Mouse (Mus musculus): ENCODE measurements around the gene Mcat.
"Not testable (repeated sequence)": the region's sequence is repeated elsewhere in the genome, so short reads cannot be mapped to it uniquely, and the experiment has no call there.

Gene Mcat

DNA sequence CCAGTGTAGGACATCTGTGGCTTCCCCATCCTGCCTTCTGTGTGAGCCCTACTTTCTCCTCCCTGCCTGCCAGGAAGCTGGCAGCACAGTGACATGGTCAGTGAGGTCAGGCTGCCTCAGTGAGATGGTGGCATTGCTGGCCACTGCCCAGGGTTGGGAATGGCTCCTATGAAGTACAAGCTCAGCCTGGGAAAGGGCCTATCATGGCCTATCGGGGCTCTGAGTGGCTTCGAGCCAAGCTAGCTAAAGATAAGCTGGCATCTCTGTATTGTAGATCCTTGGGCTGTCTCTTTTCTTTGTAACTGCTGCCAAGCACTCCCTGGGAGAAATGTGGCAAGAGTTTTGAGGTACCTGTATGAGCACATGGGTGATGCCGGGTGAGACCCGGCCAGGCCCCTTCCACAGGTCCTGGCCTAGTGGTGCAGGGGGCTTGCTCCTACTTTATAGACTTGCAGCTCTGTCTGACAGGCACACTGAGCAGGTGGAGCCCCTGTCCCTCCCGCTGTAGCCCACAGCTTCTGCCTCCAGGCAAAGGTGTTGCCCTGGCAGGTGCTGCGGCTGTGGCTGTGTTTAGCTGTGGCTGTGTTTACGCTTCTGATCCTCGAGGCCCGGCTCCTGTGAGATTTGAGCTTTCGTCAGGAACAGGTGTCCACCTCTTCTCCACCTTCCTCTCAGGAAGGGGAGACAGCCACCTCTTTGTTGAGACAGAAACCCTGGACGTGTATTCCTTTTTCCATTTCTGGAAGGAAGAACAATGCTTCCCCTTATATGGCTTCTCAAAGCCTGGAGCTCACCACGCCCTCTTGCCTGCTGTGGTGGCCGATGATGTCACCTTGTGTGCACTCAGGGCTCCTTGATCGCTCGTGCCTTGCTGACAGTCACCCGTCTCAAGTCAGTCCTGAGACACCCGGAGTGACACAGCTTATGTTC, 28.4 kb downstream of the Mcat start:
- no peak for DNase-seq

DNA sequence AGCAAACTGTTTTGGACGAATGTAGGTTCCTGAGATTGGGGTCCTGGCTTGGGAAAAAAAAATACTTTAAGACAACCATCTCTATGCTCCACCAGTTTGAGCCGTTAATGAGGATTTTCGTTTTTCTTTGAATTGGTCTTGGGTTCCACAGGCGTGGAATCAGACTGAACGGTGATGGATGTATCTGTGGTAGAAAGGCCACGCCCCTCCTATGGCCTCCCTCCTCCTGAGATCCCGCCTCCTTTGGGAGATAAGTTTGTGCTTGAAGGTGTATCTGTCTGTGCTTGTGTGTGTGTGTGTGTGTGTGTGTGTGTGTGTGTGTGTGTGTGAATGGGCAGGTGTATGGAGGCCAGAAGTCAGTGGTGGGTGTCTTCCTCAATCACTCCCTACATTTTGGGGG, 31.0 kb downstream of the Mcat start:
- no peak for DNase-seq

GRCm38 (mm10) chr15:83531961-83532469, 31.6 kb downstream of the Mcat start:
- DNase-seq = no peak

DNA sequence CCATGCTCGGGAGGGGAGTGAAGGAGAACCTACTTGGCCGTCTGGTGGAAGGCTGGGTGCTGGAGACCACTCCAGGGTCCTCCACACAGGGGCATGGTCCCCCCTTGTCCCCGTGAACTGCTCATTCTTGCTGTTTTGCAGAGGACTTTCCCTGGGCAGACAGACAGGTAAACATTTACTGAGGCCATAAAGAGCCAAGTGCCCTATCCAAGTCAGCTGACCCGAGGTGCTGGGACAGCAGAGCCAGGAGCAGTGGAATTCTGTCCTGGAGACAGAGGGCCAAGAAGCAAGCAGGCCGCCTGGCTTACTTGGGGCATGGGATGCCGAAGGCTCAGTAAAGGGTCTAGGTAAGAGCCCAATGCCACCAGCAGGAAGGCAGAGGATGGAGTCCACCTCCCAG, 32.9 kb downstream of the Mcat start:
- no peak for DNase-seq

GRCm38 (mm10) chr15:83530233-83530632, 33.4 kb downstream of the Mcat start:
- no peak for DNase-seq

GRCm38 (mm10) chr15:83529765-83530164, 33.8 kb downstream of the Mcat start:
- DNase-seq = no peak

DNA sequence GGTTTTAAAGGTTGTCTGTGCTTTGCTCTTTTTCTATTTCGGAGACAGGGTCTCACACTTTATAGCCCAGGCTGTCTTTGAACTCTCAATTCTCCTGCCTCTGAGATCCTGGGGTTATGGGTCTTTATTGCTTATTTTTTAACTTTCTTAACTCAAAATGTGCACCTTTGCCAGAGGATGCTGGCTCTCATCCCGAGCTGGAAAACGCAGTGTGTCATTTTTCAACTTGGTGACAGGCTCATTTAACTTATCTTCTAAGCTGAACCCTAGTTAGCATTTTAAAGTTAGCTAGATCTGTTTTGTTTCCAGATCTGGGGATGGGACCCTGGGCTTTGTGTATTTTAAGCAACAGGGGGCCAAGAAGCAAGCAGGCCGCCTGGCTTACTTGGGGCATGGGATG, 34.7 kb downstream of the Mcat start:
- no peak for DNase-seq

- DNase-seq = no peak
These were observed 35.8 kb downstream of the Mcat start for GRCm38 (mm10) chr15:83527747-83528146.

DNA sequence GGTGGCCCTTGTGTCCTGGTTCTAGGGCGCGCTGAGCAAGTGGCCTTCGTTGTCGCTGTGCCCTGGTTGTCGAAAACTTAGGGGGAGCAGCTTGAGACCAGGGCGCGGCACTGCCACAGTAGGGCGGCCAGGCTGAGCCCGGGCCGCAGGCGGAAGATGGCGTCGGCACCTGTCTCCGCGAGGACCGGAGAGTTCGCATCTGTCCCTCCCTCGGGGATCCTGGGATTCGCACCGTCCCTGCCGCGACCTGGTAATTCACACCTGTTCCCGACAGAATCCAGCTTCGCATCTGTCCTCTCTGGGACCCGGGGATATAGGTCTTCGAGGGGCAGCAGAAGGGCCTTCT, 36.5 kb downstream of the Mcat start:
- DNase-seq = no peak

DNA sequence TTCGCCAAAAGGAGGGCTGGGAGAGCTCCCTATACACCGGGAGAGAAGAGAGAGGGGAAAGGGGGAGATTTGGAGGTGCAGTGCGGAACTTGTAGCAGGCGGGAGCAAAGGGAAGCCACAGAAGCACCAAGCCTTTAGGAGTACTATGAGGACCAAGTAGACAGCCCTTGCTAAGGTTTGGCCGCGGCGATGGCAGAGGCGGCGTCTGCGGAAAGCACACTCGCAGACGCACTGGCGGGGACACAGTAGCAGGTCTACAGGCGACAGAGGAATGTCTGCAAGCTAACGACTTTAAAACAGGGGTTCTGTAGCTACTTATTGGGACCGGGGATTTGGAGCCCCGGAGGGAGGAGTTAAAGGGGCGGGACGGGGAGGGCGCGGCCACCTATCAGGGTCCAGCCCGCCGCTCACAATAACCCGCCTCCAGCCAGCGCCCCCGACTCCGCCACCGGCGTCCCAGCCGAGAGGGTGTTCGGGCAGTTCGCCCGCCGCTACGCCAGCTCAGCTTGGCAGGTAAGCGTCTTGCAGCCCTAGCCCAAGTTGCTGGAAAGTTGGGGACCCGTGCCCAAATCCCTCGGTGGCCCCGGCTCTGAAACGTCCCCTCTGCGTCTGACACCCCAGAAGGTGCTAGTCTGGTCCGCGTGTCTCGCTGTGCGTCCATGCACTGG, 37.0 kb downstream of the Mcat start, which contains the start of gene Bik:
Gene Bik (plus strand): TSS at position 439 of the 668 bp plus-strand sequence.
- peak; percentile 76 for DNase-seq

- DNase-seq = no peak
These were observed 39.3 kb downstream of the Mcat start for GRCm38 (mm10) chr15:83524333-83524729.

- no peak for DNase-seq
These were observed 39.8 kb downstream of the Mcat start for GRCm38 (mm10) chr15:83523638-83524332.

DNA sequence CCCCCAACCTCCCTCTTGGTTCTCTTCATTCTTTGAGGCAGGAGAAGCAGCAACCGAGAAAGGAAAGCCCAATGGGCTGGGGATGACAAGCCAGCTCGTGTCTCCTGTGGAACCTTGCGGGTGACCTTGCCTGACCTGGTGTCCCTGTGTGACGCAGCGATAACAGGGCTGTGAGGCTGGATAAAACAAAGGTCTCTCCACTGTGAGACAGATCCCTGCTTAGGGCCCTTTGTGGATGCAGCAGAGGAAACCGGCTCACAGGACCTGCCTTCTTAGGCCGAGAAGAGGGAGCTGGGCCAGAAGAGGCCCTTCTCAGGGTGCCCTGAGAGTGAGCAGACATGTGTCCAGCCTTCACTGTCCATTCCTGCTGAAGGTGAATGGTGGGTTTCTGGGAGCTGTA, 40.4 kb downstream of the Mcat start:
- DNase-seq = no peak

GRCm38 (mm10) chr15:83520861-83521382, 42.7 kb downstream of the Mcat start:
- no peak for DNase-seq

DNA sequence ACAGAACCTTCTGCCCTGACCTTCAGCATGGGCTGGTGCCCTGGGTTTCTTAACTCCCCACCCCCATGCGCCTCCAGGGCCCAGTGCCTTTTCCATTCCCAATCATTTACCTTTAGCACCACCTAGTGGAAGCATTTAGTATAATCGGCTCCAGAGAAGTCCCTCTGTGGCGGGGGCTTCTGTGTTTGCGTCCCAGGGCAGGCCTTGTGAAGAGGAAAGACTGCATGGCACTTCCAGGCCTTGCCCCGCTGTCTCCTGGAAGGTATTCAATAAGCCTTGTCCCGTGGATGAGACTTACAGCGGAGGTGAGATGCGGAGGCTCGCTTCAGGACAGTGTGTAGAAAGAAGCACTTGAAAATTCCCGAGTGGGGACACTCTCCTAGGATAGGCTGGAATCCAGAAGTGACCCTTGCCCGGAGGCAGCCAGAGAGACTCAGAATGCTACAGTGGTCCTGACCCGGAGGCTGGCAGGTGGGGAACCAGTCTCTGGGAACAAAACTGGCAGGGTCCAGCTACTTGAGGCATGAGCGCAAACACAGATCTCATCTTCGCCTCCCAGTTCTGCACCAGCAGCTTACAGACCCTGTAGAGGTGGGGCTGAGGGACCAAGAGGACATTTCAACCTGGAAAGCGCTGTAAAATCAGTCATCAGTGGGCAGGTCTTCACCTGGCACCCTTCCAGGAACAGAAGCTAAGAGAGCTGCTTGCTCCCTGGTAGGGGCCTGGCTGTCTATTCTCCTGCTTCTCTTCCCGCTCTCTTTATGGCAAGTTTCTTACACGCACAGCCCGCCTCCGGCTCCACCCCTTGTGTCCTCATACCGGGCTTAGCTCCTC, 45.2 kb downstream of the Mcat start:
- peak; percentile 91 for DNase-seq

- no peak for DNase-seq
These were observed 48.6 kb downstream of the Mcat start for GRCm38 (mm10) chr15:83515018-83515417.

- no peak for DNase-seq
These were observed 50.9 kb downstream of the Mcat start for GRCm38 (mm10) chr15:83512489-83513281.

- DNase-seq = peak; percentile 96
These were observed 52.7 kb downstream of the Mcat start, which contains the start of gene Ttll1 for GRCm38 (mm10) chr15:83510805-83511405. Gene Ttll1 (minus strand): TSS chr15:83510893.

GRCm38 (mm10) chr15:83509950-83510804, 53.4 kb downstream of the Mcat start:
- peak; percentile 9 for DNase-seq

GRCm38 (mm10) chr15:83501483-83501882, 62.1 kb downstream of the Mcat start:
- DNase-seq = not testable (repeated sequence)

Measured in retina, postnatal 1 day (tissue).